Mouse (Mus musculus) kidney, adult 2 months (tissue): ENCODE data around the gene Fhl2.

ENCODE experiments used
- CTCF ChIP-seq: fragments of 200-500 bp; conservative IDR thresholded peaks from 2 replicates; pipeline ENCODE4 v1.5.1; 2011; ENCODE audit warnings: low read depth, mild to moderate bottlenecking, control low read depth, low read length, moderate library complexity, mixed read lengths; ENCODE audit not compliant: insufficient read depth, insufficient read length
- POLR2A ChIP-seq: fragments of 200-500 bp; IDR thresholded peaks from one replicate; pipeline ENCODE4 v1.6.1; 2011; ENCODE audit warnings: low read depth, low read length, control low read depth

DNA sequence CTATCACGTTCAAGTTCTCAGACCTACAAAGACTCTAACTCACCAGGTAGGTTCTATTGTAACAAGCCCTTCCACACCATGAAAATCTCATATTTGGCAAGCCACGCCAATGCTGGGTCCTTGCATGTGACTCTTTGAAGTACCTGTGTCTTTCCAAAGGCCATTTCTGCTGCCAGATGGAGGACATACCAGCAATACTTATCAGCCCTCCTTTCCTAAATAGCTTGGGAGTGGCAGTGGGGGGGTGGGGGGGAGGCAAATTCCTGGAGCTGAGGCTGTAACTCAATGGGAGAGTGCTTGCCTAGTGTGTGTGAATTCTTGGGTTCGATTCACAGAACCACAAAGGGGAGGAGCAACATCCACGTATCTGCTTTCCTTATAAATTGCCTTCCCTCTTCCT, 72.1 kb downstream of the Fhl2 start:
- TF ChIP-seq CTCF (no peak), POLR2A (no peak)
